Mouse (Mus musculus) intestine, embryonic 16.5 days (tissue): ENCODE results near the gene Skp2. TPM values are rescaled to one million over a fixed set of nuclear protein-coding genes. Genes with fewer than 3 reads are reported as not detected.

ENCODE experiments used
- ATAC-seq: fragments of 200-750 bp; cut with Nextera tagmentation; 2 replicates; pipeline ENCODE4 v1.8.0; 2017; ENCODE audit warnings: moderate TSS enrichment, moderate library complexity
- H3K27ac ChIP-seq: fragments of 300-500 bp; sonication (generic); 2 replicates; pipeline ENCODE4 v1.5.1; 2014; ENCODE audit warnings: mild to moderate bottlenecking, low read length
- H3K27me3 ChIP-seq: fragments of 300-500 bp; sonication (generic); replicated peaks from 2 replicates; pipeline ENCODE4 v1.6.1; 2014; ENCODE audit warnings: low read length, control low read depth, mixed read lengths; ENCODE audit not compliant: control insufficient read depth, insufficient read depth
- H3K36me3 ChIP-seq: fragments of 300-500 bp; sonication (generic); 2 replicates; pipeline ENCODE4 v1.6.1; 2014; ENCODE audit warnings: low read length, control low read depth; ENCODE audit not compliant: control insufficient read depth, insufficient read depth
- H3K4me1 ChIP-seq: fragments of 300-500 bp; sonication (generic); 2 replicates; pipeline ENCODE4 v1.6.1; 2014; ENCODE audit warnings: low read length, control low read depth, mixed read lengths; ENCODE audit not compliant: control insufficient read depth, insufficient read depth
- H3K4me2 ChIP-seq: fragments of 300-500 bp; sonication (generic); 2 replicates; pipeline ENCODE4 v1.6.1; 2014; ENCODE audit warnings: low read depth, low read length, control low read depth
- H3K4me3 ChIP-seq: fragments of 300-500 bp; sonication (generic); 2 replicates; pipeline ENCODE4 v1.5.1; 2014; ENCODE audit warnings: mild to moderate bottlenecking, low read length
- H3K9ac ChIP-seq: fragments of 300-500 bp; sonication (generic); 2 replicates; pipeline ENCODE4 v1.6.1; 2014; ENCODE audit warnings: low read depth, low read length
- H3K9me3 ChIP-seq: fragments of 300-500 bp; sonication (generic); 2 replicates; pipeline ENCODE4 v1.6.1; 2016; ENCODE audit warnings: low read length, control low read depth; ENCODE audit not compliant: control insufficient read depth
- WGBS: fragments of 180-500 bp; shearing (Covaris S2); extraction: QIAGEN DNeasy Blood & Tissue Kit; methylation state at CpG from one replicate; pipeline ENCODE4 v1.1.7; 2014; 5-methylcytosine and 5-hydroxymethylcytosine counted together
- polyA plus RNA-seq: library from polyadenylated mRNA; unstranded; fragments of >200 nt; fragmentation: Nextera tagmentation; extraction: Ambion mirVana; gene quantifications from 2 replicates; pipeline ENCODE4 v1.2.1, GENCODE M21; 2015

Skp2 gene
- polyA plus RNA-seq, 1 experiment from 2014 or later, result 47.8 TPM

GRCm38 (mm10) chr15:9086813-9087212, 68.4 kb downstream of the Skp2 start:
- 69% methylated on average over 11 of the region's 11 CpGs for WGBS
- peaks cover 7% of the 10 kb centered on the region; the same call in 1 of the 2 replicates for H3K36me3 ChIP-seq
- H3K9me3 ChIP-seq, result no peaks in the 10 kb centered on the region
- no peak overlapping the region for H3K4me3 ChIP-seq
- H3K9ac ChIP-seq, result no peak overlapping the region
- H3K4me2 ChIP-seq, result no peak overlapping the region
- H3K27me3 ChIP-seq, result no peaks in the 10 kb centered on the region
- ATAC-seq, result no peak
- peaks cover 12% of the 10 kb centered on the region; the same call in 1 of the 2 replicates for H3K4me1 ChIP-seq
- no peak overlapping the region for H3K27ac ChIP-seq

GRCm38 (mm10) chr15:9082753-9083152, 72.5 kb downstream of the Skp2 start:
- 75% methylated on average over 9 of the region's 9 CpGs for WGBS
- H3K27me3 ChIP-seq, result no peaks in the 10 kb centered on the region
- no peak overlapping the region for H3K9ac ChIP-seq
- ATAC-seq, result no peak
- no peak overlapping the region for H3K27ac ChIP-seq
- no peaks in the 10 kb centered on the region for H3K9me3 ChIP-seq
- H3K4me1 ChIP-seq, result peaks cover 24% of the 10 kb centered on the region
- no peak overlapping the region for H3K4me3 ChIP-seq
- H3K36me3 ChIP-seq, result peaks cover 3% of the 10 kb centered on the region; the same call in 1 of the 2 replicates
- no peak overlapping the region for H3K4me2 ChIP-seq

- WGBS, result 71% methylated on average over 3 of the region's 3 CpGs
Measured at GRCm38 (mm10) chr15:9081294-9081693, 73.9 kb downstream of the Skp2 start.

GRCm38 (mm10) chr15:9080206-9080605, 75.0 kb downstream of the Skp2 start:
- Histone ChIP-seq H3K9ac (no peak overlapping the region), H3K9me3 (no peaks in the 10 kb centered on the region), H3K4me3 (no peak overlapping the region), H3K27ac (peak overlapping the region; percentile 43; the same call in 1 of the 2 replicates), H3K27me3 (no peaks in the 10 kb centered on the region), H3K4me1 (peaks cover 31% of the 10 kb centered on the region), H3K4me2 (no peak overlapping the region), H3K36me3 (peaks cover 3% of the 10 kb centered on the region; the same call in 1 of the 2 replicates)
- peak; percentile 64 for ATAC-seq
- 52% methylated on average over 4 of the region's 4 CpGs for WGBS

More at GRCm38 (mm10) chr15:9081294-9081693, 73.9 kb downstream of the Skp2 start:
- Histone ChIP-seq H3K4me3 (no peak overlapping the region), H3K4me1 (peaks cover 22% of the 10 kb centered on the region), H3K9me3 (no peaks in the 10 kb centered on the region), H3K27ac (no peak overlapping the region), H3K36me3 (peaks cover 3% of the 10 kb centered on the region; the same call in 1 of the 2 replicates), H3K4me2 (no peak overlapping the region), H3K9ac (no peak overlapping the region), H3K27me3 (no peaks in the 10 kb centered on the region)
- ATAC-seq, result no peak

- no peak overlapping the region for H3K4me2 ChIP-seq
- peaks cover 3% of the 10 kb centered on the region; the same call in 1 of the 2 replicates for H3K36me3 ChIP-seq
- H3K4me1 ChIP-seq, result peaks cover 37% of the 10 kb centered on the region
- H3K9me3 ChIP-seq, result no peaks in the 10 kb centered on the region
- H3K9ac ChIP-seq, result no peak overlapping the region
- H3K4me3 ChIP-seq, result no peak overlapping the region
- peak overlapping the region; percentile 33; the same call in 1 of the 2 replicates for H3K27ac ChIP-seq
- H3K27me3 ChIP-seq, result no peaks in the 10 kb centered on the region
- 57% methylated on average over 5 of the region's 5 CpGs for WGBS
- ATAC-seq, result no peak
Measured at GRCm38 (mm10) chr15:9079626-9080025, 75.6 kb downstream of the Skp2 start.

- ATAC-seq, result peak; percentile 38
Measured at GRCm38 (mm10) chr15:9078481-9079300, 76.5 kb downstream of the Skp2 start.

GRCm38 (mm10) chr15:9075608-9076200, 79.5 kb downstream of the Skp2 start:
- peak overlapping the region; percentile 30 for H3K4me2 ChIP-seq
- 48% methylated on average over 14 of the region's 14 CpGs for WGBS
- no peak overlapping the region for H3K4me3 ChIP-seq
- no peaks in the 10 kb centered on the region for H3K9me3 ChIP-seq
- H3K27me3 ChIP-seq, result no peaks in the 10 kb centered on the region
- H3K4me1 ChIP-seq, result peaks cover 33% of the 10 kb centered on the region
- no peaks in the 10 kb centered on the region for H3K36me3 ChIP-seq
- ATAC-seq, result no peak
- H3K27ac ChIP-seq, result peak overlapping the region; percentile 71
- peak overlapping the region; percentile 23; the same call in 1 of the 2 replicates for H3K9ac ChIP-seq

More at GRCm38 (mm10) chr15:9078481-9079300, 76.5 kb downstream of the Skp2 start:
- H3K9ac ChIP-seq, result peak overlapping the region; percentile 3; the same call in 1 of the 2 replicates
- no peak overlapping the region for H3K4me3 ChIP-seq
- no peak overlapping the region for H3K4me2 ChIP-seq
- no peaks in the 10 kb centered on the region for H3K36me3 ChIP-seq
- 55% methylated on average over 12 of the region's 12 CpGs for WGBS
- peak overlapping the region; percentile 77 for H3K27ac ChIP-seq
- no peaks in the 10 kb centered on the region for H3K27me3 ChIP-seq
- H3K9me3 ChIP-seq, result no peaks in the 10 kb centered on the region
- H3K4me1 ChIP-seq, result peaks cover 39% of the 10 kb centered on the region

GRCm38 (mm10) chr15:9074671-9075070, 80.6 kb downstream of the Skp2 start:
- Histone ChIP-seq H3K9ac (no peak overlapping the region), H3K4me3 (no peak overlapping the region), H3K27me3 (no peaks in the 10 kb centered on the region), H3K4me1 (peaks cover 37% of the 10 kb centered on the region), H3K36me3 (no peaks in the 10 kb centered on the region), H3K27ac (peak overlapping the region; percentile 71), H3K4me2 (peak overlapping the region; percentile 30; the same call in 1 of the 2 replicates), H3K9me3 (no peaks in the 10 kb centered on the region)
- ATAC-seq, result peak; percentile 37
- 5% methylated on average over 4 of the region's 4 CpGs for WGBS

GRCm38 (mm10) chr15:9074139-9074538, 81.1 kb downstream of the Skp2 start:
- Histone ChIP-seq H3K36me3 (no peaks in the 10 kb centered on the region), H3K4me1 (peaks cover 34% of the 10 kb centered on the region), H3K9me3 (no peaks in the 10 kb centered on the region), H3K27me3 (no peaks in the 10 kb centered on the region), H3K27ac (peak overlapping the region; percentile 53), H3K4me2 (peak overlapping the region; percentile 83; the same call in 1 of the 2 replicates), H3K4me3 (no peak overlapping the region), H3K9ac (no peak overlapping the region)
- ATAC-seq, result no peak
- 22% methylated on average over 2 of the region's 2 CpGs for WGBS
